Mouse (Mus musculus): ENCODE data around the gene Pip4k2a.

Pip4k2a gene

DNA sequence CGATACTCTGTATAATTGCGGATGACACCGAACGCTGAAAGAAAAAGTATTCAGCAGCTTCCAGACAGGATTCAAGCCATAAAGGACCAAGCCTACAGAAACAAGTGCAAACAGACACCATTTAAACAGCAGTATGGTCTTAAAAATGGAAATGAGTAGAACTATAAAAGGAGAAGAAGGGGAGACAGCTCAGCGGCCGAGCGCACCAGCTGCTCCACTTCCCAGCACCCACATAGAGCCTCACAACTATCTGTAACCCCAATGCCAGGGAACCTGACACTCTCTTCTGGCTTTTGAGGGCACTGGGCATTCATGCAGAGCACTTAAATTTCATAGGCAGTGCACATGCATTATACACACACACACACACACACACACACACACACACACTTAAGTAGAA, 18.3 kb downstream of the Pip4k2a start:
- no peak for DNase-seq (ENCODE audit: low read depth, low spot score)

- no peak for DNase-seq (ENCODE audit: low read depth, low spot score)
These were observed 18.9 kb downstream of the Pip4k2a start for GRCm38 (mm10) chr2:18979046-18979445.

DNA sequence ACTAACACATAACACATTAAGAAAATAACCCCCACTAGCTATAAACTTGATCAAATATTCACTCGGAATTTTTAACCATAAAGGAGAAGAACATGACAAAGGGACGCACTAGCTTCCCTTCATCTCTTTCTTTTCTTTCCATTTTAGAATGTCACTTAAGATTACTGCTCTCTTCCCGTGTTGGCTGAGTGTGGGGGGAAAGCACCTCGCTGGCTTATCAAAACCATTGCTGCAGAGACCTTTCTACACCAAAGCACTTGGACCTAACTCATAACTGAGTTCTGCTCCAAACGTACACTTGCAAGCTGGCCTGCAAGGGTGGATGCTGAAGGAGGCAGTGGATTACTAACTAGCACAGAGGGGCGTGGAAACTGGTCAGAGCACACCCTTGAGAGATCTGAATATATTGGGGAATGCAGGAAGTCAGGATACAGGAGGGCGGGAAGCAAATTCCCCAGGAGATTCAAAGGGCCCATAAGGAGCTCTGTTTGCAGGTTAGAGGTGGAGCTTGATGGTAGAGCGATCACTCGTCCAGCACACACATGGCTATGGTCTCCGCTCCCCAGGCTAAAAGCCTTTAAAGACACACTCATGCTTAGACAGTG, 20.6 kb downstream of the Pip4k2a start:
- no peak for DNase-seq (ENCODE audit: low read depth, low spot score)

DNA sequence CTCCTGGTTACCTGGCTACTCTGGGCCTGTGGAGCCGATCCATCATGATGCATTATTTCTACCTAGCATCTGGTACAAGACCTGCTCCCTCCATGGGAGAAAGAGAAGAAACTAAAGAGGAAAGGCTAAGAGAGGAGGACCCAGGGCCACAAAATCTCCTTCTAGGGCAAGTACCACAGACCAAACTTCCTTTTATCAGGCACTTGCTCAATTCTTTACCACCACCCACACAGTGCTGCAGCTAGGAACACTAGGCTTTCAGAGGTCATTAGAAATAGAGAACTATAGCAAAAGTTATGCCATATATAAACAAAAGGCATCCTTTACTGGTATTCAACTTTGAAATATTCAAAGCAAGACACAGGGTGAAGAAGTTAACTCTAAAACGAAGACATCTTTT, 21.8 kb downstream of the Pip4k2a start:
- no peak for DNase-seq (ENCODE audit: low read depth, low spot score)

DNA sequence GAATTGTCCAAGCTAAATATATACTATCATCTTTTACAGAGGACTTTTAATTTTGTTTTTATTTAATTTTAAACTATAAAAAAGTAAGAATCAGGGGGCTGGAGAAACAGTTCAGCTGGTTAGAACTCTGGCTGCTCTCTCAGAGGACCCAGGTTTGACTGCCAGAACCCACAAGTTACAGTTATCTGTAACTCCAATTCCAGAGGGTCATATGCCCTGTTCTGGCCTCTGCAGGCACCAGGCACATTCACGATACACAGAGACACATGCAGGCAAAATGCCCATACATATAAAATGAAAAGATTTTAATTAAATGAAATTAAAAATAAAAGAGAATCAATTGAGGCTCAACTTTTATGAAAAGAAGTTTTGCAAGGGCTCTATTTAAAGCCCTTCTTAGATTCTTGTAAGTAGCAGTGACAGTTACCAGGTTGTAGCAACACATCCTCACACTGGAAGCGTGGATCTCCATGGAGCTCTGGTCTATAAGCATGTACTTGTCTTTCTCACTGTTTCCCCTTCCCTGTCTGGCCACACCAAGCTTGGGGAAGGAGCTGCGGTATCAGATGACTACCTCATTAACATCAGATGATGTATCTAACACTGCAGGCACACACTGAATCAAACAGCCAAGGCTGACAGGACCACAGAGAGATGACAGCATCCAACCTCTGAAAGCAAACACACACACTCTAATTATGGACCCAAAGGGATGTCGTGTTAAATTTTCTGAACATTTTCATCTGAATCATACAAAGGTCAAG, 22.9 kb downstream of the Pip4k2a start:
- DNase-seq (ENCODE audit: low read depth, low spot score), result no peak

- DNase-seq (ENCODE audit: low read depth, low spot score), result no peak
These were observed 26.4 kb downstream of the Pip4k2a start for GRCm38 (mm10) chr2:18971564-18971963.

- DNase-seq (ENCODE audit: low read depth, low spot score), result no peak
These were observed 27.5 kb downstream of the Pip4k2a start for GRCm38 (mm10) chr2:18970461-18970860.

DNA sequence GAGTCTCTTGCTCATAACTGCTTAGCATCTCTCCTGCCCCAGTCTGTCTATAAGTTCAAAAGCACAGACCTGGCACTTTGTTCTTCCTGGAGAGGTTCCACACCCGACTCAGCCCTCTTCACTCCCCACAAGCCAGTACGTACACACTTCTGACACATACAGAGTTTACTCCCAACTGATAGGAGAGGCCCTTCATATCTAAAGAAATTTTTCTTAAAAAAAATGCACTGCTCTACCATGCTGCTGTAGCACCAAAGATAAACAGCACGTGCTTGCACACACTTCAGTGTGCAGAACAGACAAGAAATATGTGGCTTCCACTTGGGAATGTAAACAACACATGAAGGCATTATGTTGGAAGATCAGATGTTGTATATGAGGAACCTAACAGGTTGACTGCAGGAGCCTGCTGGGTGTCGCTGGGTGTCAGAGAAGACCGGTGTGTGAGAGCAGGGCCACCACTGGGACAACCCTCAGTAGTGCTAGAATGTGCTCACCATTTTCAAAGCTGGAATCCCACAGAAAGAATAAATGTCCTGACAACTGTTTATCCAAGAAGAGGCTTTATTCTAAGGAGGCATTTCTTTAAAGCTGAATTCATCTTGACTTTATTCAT, 28.8 kb downstream of the Pip4k2a start:
- DNase-seq (ENCODE audit: low read depth, low spot score), result no peak

GRCm38 (mm10) chr2:18967451-18968063, 30.4 kb downstream of the Pip4k2a start:
- no peak for DNase-seq (ENCODE audit: low read depth, low spot score)

- no peak for DNase-seq (ENCODE audit: low read depth, low spot score)
These were observed 31.4 kb downstream of the Pip4k2a start for GRCm38 (mm10) chr2:18966566-18966965.

DNA sequence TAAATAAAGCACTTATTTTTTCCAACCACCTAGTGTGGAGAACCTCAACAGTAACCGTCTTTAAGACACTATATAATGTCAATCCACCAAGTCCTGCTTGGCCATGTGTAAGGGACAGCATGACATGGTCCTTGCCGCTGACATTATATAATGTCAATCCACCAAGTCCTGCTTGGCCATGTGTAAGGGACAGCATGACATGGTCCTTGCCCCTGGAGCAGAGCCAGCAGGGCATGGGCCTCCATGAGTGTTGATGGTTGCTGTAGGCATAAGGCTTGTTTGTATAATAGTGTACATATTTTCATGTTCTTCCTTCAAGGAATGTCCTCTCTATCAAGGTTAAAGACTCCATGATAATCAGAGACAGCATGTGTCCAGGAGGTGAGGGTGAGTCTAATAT, 32.0 kb downstream of the Pip4k2a start:
- DNase-seq (ENCODE audit: low read depth, low spot score), result no peak

- DNase-seq (ENCODE audit: low read depth, low spot score), result no peak
These were observed 32.8 kb downstream of the Pip4k2a start for GRCm38 (mm10) chr2:18965108-18965507.

DNA sequence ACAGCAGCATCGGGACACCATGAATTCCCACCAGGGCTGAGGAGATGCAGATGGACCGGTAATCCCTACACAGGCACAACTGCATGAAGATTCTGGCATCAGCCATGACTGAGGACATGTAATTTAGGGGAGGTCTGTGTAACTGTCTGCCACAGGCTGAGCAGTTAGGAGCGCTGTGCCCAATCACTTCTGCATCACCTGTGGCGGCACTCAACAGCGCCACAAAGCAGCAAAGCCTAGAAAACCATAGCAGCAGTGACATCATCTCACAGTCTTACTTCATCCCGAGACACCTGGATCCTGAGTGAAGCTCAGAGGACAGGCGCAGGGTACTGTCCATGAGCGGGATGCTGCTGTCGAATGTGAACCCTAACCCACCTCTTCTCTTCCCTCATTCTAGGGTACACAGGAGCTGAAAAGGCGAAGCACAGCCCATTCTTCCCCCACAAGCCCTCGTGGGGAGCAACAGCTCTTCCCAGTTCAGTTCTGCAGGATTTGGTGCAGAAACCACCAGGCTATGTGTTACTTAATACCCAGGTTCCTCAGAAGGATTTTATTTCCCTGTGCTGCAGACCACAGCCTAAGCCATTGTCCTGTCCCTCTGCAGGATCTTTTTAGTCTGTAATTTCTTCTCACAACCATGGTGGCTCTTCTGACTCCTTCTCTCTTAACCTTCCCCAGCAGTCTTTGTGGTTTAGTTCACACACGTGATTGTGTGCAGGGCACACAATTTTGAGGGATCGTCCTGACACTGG, 34.5 kb downstream of the Pip4k2a start:
- DNase-seq (ENCODE audit: low read depth, low spot score), result no peak

DNA sequence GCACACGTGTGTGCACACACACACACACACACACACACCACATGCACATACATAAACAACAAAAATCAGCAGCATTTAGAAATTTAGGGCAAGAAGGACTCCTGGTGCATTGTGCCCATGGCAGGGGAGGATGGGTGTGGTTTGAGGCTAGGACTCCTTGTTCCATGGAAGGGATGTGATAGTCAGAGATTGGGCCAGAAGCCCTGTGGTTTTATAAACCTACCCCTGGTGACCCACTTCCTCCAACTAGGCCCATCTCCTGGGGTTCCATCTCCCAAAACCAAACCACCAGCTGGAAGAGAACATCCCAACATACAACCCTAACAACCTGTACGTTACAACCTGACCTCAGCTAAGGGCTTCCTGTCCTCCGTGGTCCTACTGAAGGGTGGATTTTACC, 35.4 kb downstream of the Pip4k2a start:
- DNase-seq (ENCODE audit: low read depth, low spot score), result no peak

- no peak for DNase-seq (ENCODE audit: low read depth, low spot score)
These were observed 37.5 kb downstream of the Pip4k2a start for GRCm38 (mm10) chr2:18960376-18960973.

DNA sequence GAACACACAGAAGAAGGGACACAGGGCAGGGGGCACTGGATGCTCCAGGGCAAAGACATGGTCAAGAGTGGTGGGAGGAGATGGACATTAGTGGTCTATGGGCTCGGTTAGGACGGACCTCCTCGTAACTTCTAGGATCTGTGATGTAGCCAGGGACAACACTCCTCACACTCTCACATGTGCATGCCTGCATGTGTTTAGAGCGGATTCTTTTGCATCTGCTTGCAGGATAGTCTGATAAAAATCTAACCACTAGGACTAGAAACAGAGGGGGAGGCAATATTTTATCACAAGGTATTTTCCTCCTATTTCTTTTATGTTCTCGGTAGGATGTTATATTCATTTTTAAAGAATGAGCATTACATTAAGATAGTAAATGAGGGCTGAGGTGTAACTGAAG, 38.4 kb downstream of the Pip4k2a start:
- no peak for DNase-seq (ENCODE audit: low read depth, low spot score)

GRCm38 (mm10) chr2:18959008-18959407, 38.9 kb downstream of the Pip4k2a start:
- no peak for DNase-seq (ENCODE audit: low read depth, low spot score)

- no peak for DNase-seq (ENCODE audit: low read depth, low spot score)
These were observed 39.4 kb downstream of the Pip4k2a start for GRCm38 (mm10) chr2:18958501-18958900.

GRCm38 (mm10) chr2:18958044-18958443, 39.9 kb downstream of the Pip4k2a start:
- DNase-seq (ENCODE audit: low read depth, low spot score), result no peak

- DNase-seq (ENCODE audit: low read depth, low spot score), result no peak
These were observed 40.5 kb downstream of the Pip4k2a start for GRCm38 (mm10) chr2:18957459-18957858.

DNA sequence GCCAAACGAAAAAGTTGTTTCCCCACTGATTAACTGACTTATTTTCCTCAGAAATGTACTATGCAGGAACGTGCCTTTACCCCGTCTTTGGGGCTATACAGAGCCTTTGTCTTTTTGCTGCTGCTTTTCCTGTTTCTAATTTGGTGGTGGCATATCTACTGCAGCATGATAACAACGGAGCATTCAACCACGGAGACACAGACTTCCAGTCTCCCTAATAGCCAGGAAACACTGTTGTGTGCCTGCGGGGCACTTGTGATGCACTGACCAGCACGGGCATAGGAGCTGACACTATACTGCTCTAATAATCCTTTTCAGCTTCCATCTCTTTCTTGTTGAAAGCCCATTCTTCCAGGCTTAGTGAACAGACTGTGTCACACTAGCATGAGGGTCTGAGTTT, 41.0 kb downstream of the Pip4k2a start:
- no peak for DNase-seq (ENCODE audit: low read depth, low spot score)
